Mouse (Mus musculus) bone marrow, adult 2 months (tissue): Measurements from ENCODE around the gene Dner.

Experiments
- CTCF ChIP-seq: fragments of 200-500 bp; IDR thresholded peaks from 2 replicates; pipeline ENCODE4 v1.5.1; 2011; ENCODE audit warnings: low read length, control low read depth; ENCODE audit not compliant: control insufficient read depth, insufficient read depth
- POLR2A ChIP-seq: fragments of 200-500 bp; IDR thresholded peaks from 2 replicates; pipeline ENCODE4 v1.6.1; 2011; ENCODE audit warnings: low read depth, mild to moderate bottlenecking, control low read depth, low read length, borderline replicate concordance; ENCODE audit not compliant: control insufficient read depth

DNA sequence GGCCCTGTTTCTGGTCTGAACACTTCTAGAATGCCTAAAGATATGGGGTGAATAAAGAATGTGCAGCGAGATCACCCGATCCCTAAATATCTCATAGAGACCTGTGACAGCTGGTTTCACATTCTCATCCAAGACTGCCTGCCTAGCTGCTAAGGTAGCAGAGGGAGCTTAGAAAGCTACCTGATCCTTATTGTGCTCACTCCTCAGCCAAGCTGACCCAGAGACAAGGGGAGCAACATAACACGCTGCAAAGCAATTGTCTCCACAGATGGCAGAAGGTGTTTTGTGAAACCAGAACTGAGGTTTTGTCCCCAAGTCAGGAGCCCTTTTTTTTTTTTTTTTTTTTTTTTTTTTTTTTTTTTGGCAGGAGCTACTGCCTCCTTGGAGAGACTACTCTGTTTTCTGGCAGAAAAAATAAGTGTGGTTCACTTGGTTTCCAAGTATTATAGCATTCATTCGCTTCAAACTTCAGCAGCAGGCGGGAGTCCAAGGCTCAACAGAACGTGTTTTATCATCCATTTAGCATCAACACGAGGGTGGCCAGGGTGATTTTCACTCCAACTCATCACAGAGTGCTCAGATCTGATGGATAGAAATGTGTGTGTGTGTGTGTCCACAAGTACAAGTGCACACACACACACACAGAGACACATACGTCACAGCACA lies 309.4 kb downstream of the Dner start:
- TF ChIP-seq CTCF (no peak), POLR2A (no peak)
